Mouse (Mus musculus) forebrain, postnatal 0 days (tissue): Measurements from ENCODE around the gene Kctd6. TPM values are rescaled to one million over a fixed set of nuclear protein-coding genes. Genes with fewer than 3 reads are reported as not detected.

Source experiments
- ATAC-seq: fragments of 200-750 bp; cut with Nextera tagmentation; 2 replicates; pipeline ENCODE4 v1.8.0; 2017; ENCODE audit warnings: mild to moderate bottlenecking, moderate library complexity
- DNase-seq: peaks from one replicate; pipeline ENCODE4 v3.0.0-alpha.2; 2015
- H3K27ac ChIP-seq: fragments of 300-500 bp; sonication (generic); 2 replicates; pipeline ENCODE4 v1.5.1; 2014; ENCODE audit warnings: low read depth, mild to moderate bottlenecking, antibody characterized with exemption, low read length, moderate library complexity, mixed read lengths
- H3K27me3 ChIP-seq: fragments of 300-500 bp; sonication (generic); 2 replicates; pipeline ENCODE4 v1.6.1; 2014; ENCODE audit warnings: mild to moderate bottlenecking, low read length, mixed read lengths; ENCODE audit not compliant: insufficient read depth
- H3K36me3 ChIP-seq: fragments of 300-500 bp; sonication (generic); 2 replicates; pipeline ENCODE4 v1.6.1; 2014; ENCODE audit warnings: mild to moderate bottlenecking, moderate library complexity; ENCODE audit not compliant: insufficient read depth
- H3K4me1 ChIP-seq: fragments of 300-500 bp; sonication (generic); 2 replicates; pipeline ENCODE4 v1.6.1; 2014; ENCODE audit warnings: antibody characterized with exemption; ENCODE audit not compliant: insufficient read depth
- H3K4me2 ChIP-seq: fragments of 300-500 bp; sonication (generic); 2 replicates; pipeline ENCODE4 v1.6.1; 2014; ENCODE audit warnings: low read depth, mild to moderate bottlenecking, moderate library complexity
- H3K4me3 ChIP-seq: fragments of 300-500 bp; sonication (generic); 2 replicates; pipeline ENCODE4 v1.5.1; 2014; ENCODE audit warnings: low read depth, low read length, mixed read lengths
- H3K9ac ChIP-seq: fragments of 300-500 bp; sonication (generic); 2 replicates; pipeline ENCODE4 v1.6.1; 2014; ENCODE audit warnings: mild to moderate bottlenecking
- H3K9me3 ChIP-seq: fragments of 300-500 bp; sonication (generic); 2 replicates; pipeline ENCODE4 v1.6.1; 2016; ENCODE audit warnings: low read length
- CTCF ChIP-seq: sonication (generic); IDR thresholded peaks from 2 replicates; pipeline ENCODE4 v1.5.1; 2016; ENCODE audit warnings: antibody characterized with exemption, control low read depth, low read depth
- WGBS: fragments of 180-500 bp; shearing (Covaris S2); extraction: QIAGEN DNeasy Blood & Tissue Kit; methylation state at CpG from one replicate; pipeline ENCODE4 v1.1.7; 2014; 5-methylcytosine and 5-hydroxymethylcytosine counted together
- polyA plus RNA-seq: library from polyadenylated mRNA; unstranded; fragments of >200 nt; fragmentation: Nextera tagmentation; extraction: Ambion mirVana; gene quantifications from 2 replicates; pipeline ENCODE4 v1.2.1, GENCODE M21; 2015
- total RNA-seq: library from RNA; depleted of rRNA; stranded (reverse); fragments of >200 nt; gene quantifications from 2 replicates; pipeline ENCODE4 v1.2.3, GENCODE M21; 2014

Gene Kctd6
- total and polyA plus RNA-seq, 2 experiments from 2014 or later = 27.0 to 42.0 TPM

- Histone ChIP-seq H3K27me3 (no peaks in the 10 kb centered on the region), H3K4me1 (no peaks in the 10 kb centered on the region), H3K27ac (no peak overlapping the region), H3K4me2 (no peak overlapping the region), H3K36me3 (no peaks in the 10 kb centered on the region), H3K9me3 (no peaks in the 10 kb centered on the region), H3K4me3 (no peak overlapping the region), H3K9ac (no peak overlapping the region)
- TF ChIP-seq CTCF = no peak
- no peak for ATAC-seq
- DNase-seq = no peak
- whole genome bisulfite sequencing = 68% methylated on average over 1 of the region's 1 CpGs
Measured at GRCm38 (mm10) chr14:8233252-8233651, 19.3 kb downstream of the Kctd6 start.

GRCm38 (mm10) chr14:8241816-8242215 is 27.9 kb downstream of the Kctd6 start:
- Histone ChIP-seq H3K9me3 (no peaks in the 10 kb centered on the region), H3K27ac (no peak overlapping the region), H3K36me3 (no peaks in the 10 kb centered on the region), H3K4me2 (no peak overlapping the region), H3K27me3 (no peaks in the 10 kb centered on the region), H3K4me1 (no peaks in the 10 kb centered on the region), H3K9ac (no peak overlapping the region), H3K4me3 (no peak overlapping the region)
- no peak for TF ChIP-seq CTCF
- DNase-seq = no peak
- no peak for ATAC-seq

- TF ChIP-seq CTCF = peak; percentile 73
- 55% methylated on average over 5 of the region's 5 CpGs for WGBS
- Histone ChIP-seq H3K4me1 (no peaks in the 10 kb centered on the region), H3K9ac (no peak overlapping the region), H3K9me3 (no peaks in the 10 kb centered on the region), H3K4me2 (no peak overlapping the region), H3K27me3 (no peaks in the 10 kb centered on the region), H3K4me3 (no peak overlapping the region), H3K27ac (no peak overlapping the region), H3K36me3 (no peaks in the 10 kb centered on the region)
- DNase-seq (peak; percentile 38), ATAC-seq (peak; percentile 86)
Measured at GRCm38 (mm10) chr14:8242388-8242920, 28.5 kb downstream of the Kctd6 start.

- H3K9ac ChIP-seq = no peak overlapping the region
- H3K36me3 ChIP-seq = no peaks in the 10 kb centered on the region
- no peak overlapping the region for H3K4me3 ChIP-seq
- DNase-seq = no peak
- TF ChIP-seq CTCF = no peak
- H3K4me2 ChIP-seq = no peak overlapping the region
- no peak for ATAC-seq
- no peak overlapping the region for H3K27ac ChIP-seq
- no peaks in the 10 kb centered on the region for H3K4me1 ChIP-seq
- H3K9me3 ChIP-seq = no peaks in the 10 kb centered on the region
- WGBS = 66% methylated on average over 8 of the region's 8 CpGs
- H3K27me3 ChIP-seq = no peaks in the 10 kb centered on the region
Measured at GRCm38 (mm10) chr14:8243136-8243888, 29.4 kb downstream of the Kctd6 start.

GRCm38 (mm10) chr14:8244211-8244611 is 30.3 kb downstream of the Kctd6 start:
- WGBS = 88% methylated on average over 5 of the region's 5 CpGs
- H3K4me2 ChIP-seq = no peak overlapping the region
- H3K27me3 ChIP-seq = no peaks in the 10 kb centered on the region
- no peak overlapping the region for H3K4me3 ChIP-seq
- no peaks in the 10 kb centered on the region for H3K36me3 ChIP-seq
- DNase-seq (no peak), ATAC-seq (no peak)
- H3K9me3 ChIP-seq = no peaks in the 10 kb centered on the region
- H3K9ac ChIP-seq = no peak overlapping the region
- no peak overlapping the region for H3K27ac ChIP-seq
- no peaks in the 10 kb centered on the region for H3K4me1 ChIP-seq
- TF ChIP-seq CTCF = no peak

- Histone ChIP-seq H3K4me1 (no peaks in the 10 kb centered on the region), H3K9ac (no peak overlapping the region), H3K36me3 (no peaks in the 10 kb centered on the region), H3K27ac (no peak overlapping the region), H3K27me3 (no peaks in the 10 kb centered on the region), H3K4me2 (no peak overlapping the region), H3K9me3 (no peaks in the 10 kb centered on the region), H3K4me3 (no peak overlapping the region)
- ATAC-seq (no peak), DNase-seq (no peak)
- WGBS = 82% methylated on average over 8 of the region's 8 CpGs
- TF ChIP-seq CTCF = no peak
Measured at GRCm38 (mm10) chr14:8246878-8247277, 32.9 kb downstream of the Kctd6 start.

- no peak for ATAC-seq
- WGBS = 89% methylated on average over 1 of the region's 1 CpGs
- Histone ChIP-seq H3K9ac (no peak overlapping the region), H3K4me1 (no peaks in the 10 kb centered on the region), H3K4me3 (no peak overlapping the region), H3K27ac (no peak overlapping the region), H3K9me3 (no peaks in the 10 kb centered on the region), H3K4me2 (no peak overlapping the region), H3K27me3 (no peaks in the 10 kb centered on the region), H3K36me3 (no peaks in the 10 kb centered on the region)
- TF ChIP-seq CTCF = no peak
- DNase-seq = no peak
Measured at GRCm38 (mm10) chr14:8249206-8249605, 35.3 kb downstream of the Kctd6 start.
